Mouse (Mus musculus) liver, adult 2 months (tissue): Measurements from ENCODE around the gene Cdkn2c.

Source experiments
- CTCF ChIP-seq: fragments of 200-500 bp; IDR thresholded peaks from 2 replicates; pipeline ENCODE4 v1.5.1; 2011; ENCODE audit warnings: low read depth, low read length, control low read depth
- POLR2A ChIP-seq: fragments of 200-500 bp; IDR thresholded peaks from 2 replicates; pipeline ENCODE4 v1.6.1; 2011; ENCODE audit warnings: low read length, control low read depth; ENCODE audit not compliant: insufficient read depth; ENCODE audit errors: extremely low read depth

DNA sequence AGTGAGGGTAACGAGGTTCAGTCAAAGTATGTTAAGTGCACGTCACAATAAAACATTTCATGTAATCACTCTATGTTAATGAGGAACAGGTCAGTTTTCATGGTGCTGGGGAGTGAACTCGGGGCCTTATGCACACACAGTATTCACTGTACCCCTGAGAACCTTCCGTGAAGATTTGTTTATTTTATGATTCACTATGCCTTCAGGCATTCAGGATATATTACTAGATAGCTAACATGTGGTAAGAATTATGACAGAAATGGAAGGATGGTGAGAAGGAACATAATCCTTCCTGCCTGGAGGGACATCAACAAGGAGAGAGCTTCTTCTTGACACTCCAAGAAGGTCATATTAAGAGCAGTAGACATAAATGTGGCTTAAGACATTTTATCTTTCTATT lies 19.7 kb downstream of the Cdkn2c start:
- TF ChIP-seq CTCF: no peak
- no peak for TF ChIP-seq POLR2A
